Mouse (Mus musculus): ENCODE data around the gene Adamts10. TPM values are rescaled to one million over a fixed set of nuclear protein-coding genes. Genes with fewer than 3 reads are reported as not detected.

Gene Adamts10
- polyA plus RNA-seq, 1 experiment from 2014 or later: 20.6 TPM

DNA sequence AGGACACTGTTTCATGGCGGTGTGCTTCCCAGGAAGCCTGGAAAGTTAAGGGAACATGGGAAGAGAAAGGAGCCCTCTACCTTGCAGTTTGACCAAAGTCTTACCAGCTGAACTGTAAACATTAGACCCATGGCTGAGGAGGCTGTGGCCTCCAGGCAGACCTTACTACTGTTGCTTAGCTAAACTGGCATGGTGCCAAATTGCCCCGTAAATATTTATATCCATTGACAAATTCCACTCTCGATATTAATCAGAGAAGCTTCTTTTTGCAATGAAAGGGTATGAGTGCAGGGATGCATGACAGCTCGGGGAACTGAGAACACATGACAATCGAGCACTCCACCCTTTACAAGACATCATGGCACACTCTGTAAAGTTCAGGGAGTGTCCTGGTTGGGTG, 13.8 kb upstream of the Adamts10 start:
- Histone ChIP-seq H3K4me1 (ENCODE audit: control insufficient read depth, insufficient read depth, low read length) (no peaks in the 10 kb centered on the region), H3K27ac (ENCODE audit: low read depth, low read length) (no peak overlapping the region), H3K4me3 (ENCODE audit: low read depth, low read length) (no peak overlapping the region), H3K36me3 (ENCODE audit: control insufficient read depth, insufficient read depth, low read length) (no peaks in the 10 kb centered on the region), H3K4me2 (ENCODE audit: low read length) (no peak overlapping the region), H3K9me3 (replicated peaks; ENCODE audit: control insufficient read depth, low read length) (no peaks in the 10 kb centered on the region), H3K27me3 (replicated peaks; ENCODE audit: control insufficient read depth, insufficient read depth, low read length) (no peaks in the 10 kb centered on the region), H3K9ac (ENCODE audit: low read length) (no peak overlapping the region)
- ATAC-seq (no peak), DNase-seq (ENCODE audit: low spot score) (no peak)
- WGBS: 77% methylated on average over 5 of the region's 5 CpGs

DNA sequence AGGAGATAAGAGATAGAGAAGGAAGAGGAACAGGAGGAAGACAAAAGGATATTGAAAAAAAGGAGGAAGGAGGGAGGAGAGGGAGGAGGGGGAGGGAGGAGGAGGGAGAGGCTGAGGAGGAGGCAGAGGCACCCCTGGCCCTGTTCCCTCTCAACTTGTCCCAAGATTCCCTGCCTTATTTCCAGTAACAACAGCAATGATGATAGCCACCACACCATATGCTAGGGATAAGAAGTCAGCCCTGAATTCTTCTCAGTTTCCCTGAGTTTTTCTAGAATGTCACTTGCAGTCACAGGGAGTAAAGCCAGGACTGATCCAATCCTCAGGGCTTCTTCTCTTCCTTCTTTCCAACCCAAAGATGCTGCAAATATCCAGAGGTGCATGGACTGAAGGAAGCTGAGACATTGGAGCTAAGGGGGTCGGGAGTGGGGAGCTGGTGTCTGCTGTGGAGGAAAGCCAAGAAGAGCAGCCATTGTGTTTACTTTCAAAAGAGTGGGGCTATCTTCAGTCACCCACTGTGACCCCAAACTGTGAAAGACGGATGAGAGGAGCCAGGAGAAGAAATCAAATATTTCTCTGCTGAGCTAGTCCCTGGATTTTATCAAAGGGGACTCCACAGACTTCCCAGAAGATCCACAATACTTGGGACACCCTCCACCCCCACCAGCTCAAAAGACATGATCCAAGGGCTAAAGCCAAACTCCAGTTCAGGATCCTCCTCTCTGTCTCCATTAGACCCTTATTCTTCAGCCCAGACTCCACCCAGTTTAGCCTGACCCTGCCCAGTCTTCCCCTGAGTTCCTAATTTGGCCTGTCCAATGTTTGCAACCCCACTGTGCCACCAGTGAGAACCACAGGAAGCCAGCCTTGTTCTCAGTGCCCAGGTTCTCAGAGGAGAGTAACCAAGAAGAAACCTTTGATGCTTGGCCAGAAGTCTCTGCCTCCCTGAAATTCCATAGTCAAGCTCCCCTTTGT, 11.3 kb upstream of the Adamts10 start:
- Histone ChIP-seq H3K27me3 (replicated peaks; ENCODE audit: control insufficient read depth, insufficient read depth, low read length) (no peaks in the 10 kb centered on the region), H3K36me3 (ENCODE audit: control insufficient read depth, insufficient read depth, low read length) (no peaks in the 10 kb centered on the region), H3K9ac (ENCODE audit: low read length) (no peak overlapping the region), H3K4me3 (ENCODE audit: low read depth, low read length) (no peak overlapping the region), H3K4me2 (ENCODE audit: low read length) (no peak overlapping the region), H3K4me1 (ENCODE audit: control insufficient read depth, insufficient read depth, low read length) (no peaks in the 10 kb centered on the region), H3K27ac (ENCODE audit: low read depth, low read length) (no peak overlapping the region), H3K9me3 (replicated peaks; ENCODE audit: control insufficient read depth, low read length) (no peaks in the 10 kb centered on the region)
- DNase-seq (ENCODE audit: low spot score) (no peak), ATAC-seq (no peak)
- WGBS: 24% methylated on average over 2 of the region's 2 CpGs

DNA sequence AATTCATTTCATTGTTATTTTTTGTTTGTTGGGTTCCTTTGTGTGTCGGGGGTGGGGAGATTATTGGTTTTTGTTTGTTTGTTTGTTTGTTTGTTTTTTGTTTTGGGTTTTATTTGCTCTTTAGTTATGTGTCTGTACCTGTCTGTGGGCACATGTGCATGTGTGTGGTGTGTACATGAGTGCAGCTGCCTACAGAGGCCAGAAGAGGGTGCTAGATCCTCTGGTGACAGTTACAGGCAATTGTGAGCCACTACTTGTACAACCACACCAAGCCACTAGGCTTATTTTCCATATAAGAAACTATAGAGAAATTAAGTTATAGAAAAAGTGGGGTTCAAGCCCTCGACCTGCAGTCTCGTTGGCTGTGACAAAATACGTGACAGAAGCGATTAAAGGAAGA, 10.1 kb upstream of the Adamts10 start:
- WGBS: 93% methylated on average over 5 of the region's 5 CpGs

DNA sequence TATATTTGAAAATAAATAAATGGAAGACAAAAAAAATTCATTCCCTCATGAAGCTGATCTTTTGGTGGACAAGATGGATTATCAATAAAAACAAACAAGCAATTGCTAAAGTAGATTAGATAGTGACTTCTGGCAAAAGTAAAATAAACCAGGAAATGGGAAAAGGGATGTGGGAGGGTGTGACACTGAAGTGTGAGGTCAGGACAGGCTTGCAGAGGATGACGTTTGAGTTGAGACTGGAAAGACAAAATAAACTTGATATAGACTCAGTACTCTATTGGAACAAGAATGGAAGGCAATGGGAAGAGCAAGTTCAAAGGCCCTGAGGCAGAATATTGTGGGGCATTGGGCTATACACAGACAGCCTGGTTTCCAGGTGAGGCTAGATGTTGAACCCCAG, 3.6 kb upstream of the Adamts10 start:
- ATAC-seq (no peak), DNase-seq (ENCODE audit: low spot score) (no peak)
- Histone ChIP-seq H3K4me1 (ENCODE audit: control insufficient read depth, insufficient read depth, low read length) (peaks cover 10% of the 10 kb centered on the region), H3K36me3 (ENCODE audit: control insufficient read depth, insufficient read depth, low read length) (no peaks in the 10 kb centered on the region), H3K4me3 (ENCODE audit: low read depth, low read length) (no peak overlapping the region), H3K27me3 (replicated peaks; ENCODE audit: control insufficient read depth, insufficient read depth, low read length) (no peaks in the 10 kb centered on the region), H3K27ac (ENCODE audit: low read depth, low read length) (no peak overlapping the region), H3K4me2 (ENCODE audit: low read length) (no peak overlapping the region), H3K9ac (ENCODE audit: low read length) (no peak overlapping the region), H3K9me3 (replicated peaks; ENCODE audit: control insufficient read depth, low read length) (no peaks in the 10 kb centered on the region)
- WGBS: 70% methylated on average over 1 of the region's 1 CpGs

More for the DNA sequence above, 10.1 kb upstream of the Adamts10 start:
- no peaks in the 10 kb centered on the region for H3K36me3 ChIP-seq (ENCODE audit: control insufficient read depth, insufficient read depth, low read length)
- H3K9me3 ChIP-seq (replicated peaks; ENCODE audit: control insufficient read depth, low read length): no peaks in the 10 kb centered on the region
- no peak overlapping the region for H3K27ac ChIP-seq (ENCODE audit: low read depth, low read length)
- DNase-seq (ENCODE audit: low spot score) (no peak), ATAC-seq (no peak)
- no peak overlapping the region for H3K4me3 ChIP-seq (ENCODE audit: low read depth, low read length)
- H3K27me3 ChIP-seq (replicated peaks; ENCODE audit: control insufficient read depth, insufficient read depth, low read length): no peaks in the 10 kb centered on the region
- H3K9ac ChIP-seq (ENCODE audit: low read length): no peak overlapping the region
- H3K4me1 ChIP-seq (ENCODE audit: control insufficient read depth, insufficient read depth, low read length): no peaks in the 10 kb centered on the region
- H3K4me2 ChIP-seq (ENCODE audit: low read length): no peak overlapping the region

DNA sequence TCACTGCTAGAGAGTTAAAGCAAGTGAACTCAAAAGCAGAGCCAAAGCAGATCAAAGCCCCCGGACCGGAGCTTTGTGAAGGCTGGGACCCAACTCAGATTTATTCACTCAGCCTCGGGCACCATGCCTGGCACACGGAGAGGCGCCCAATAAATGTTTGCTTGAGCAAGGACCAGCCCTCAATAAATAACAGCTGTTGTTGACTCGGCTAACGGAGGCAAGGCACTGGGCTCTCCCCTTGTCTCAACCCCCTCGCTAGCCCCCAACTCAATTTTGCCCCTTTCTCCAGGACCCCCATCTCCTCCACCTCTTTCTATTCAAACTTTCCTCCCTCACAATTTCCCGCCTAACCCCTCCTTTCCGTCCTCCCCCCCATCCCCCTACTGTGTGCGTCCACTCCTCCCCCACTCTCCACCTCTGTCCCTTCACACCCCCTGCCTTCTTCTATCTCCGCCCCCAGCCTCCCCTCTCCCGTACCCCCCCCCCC, 530 bp upstream of the Adamts10 start:
- H3K4me1 ChIP-seq (ENCODE audit: control insufficient read depth, insufficient read depth, low read length): peaks cover 10% of the 10 kb centered on the region
- H3K9ac ChIP-seq (ENCODE audit: low read length): peak overlapping the region; percentile 74
- H3K9me3 ChIP-seq (replicated peaks; ENCODE audit: control insufficient read depth, low read length): no peaks in the 10 kb centered on the region
- peak; percentile 64 for DNase-seq (ENCODE audit: low spot score)
- peak overlapping the region; percentile 59 for H3K4me3 ChIP-seq (ENCODE audit: low read depth, low read length)
- H3K4me2 ChIP-seq (ENCODE audit: low read length): peak overlapping the region; percentile 73
- peak overlapping the region; percentile 49; the same call in 1 of the 2 replicates for H3K27ac ChIP-seq (ENCODE audit: low read depth, low read length)
- no peaks in the 10 kb centered on the region for H3K27me3 ChIP-seq (replicated peaks; ENCODE audit: control insufficient read depth, insufficient read depth, low read length)
- H3K36me3 ChIP-seq (ENCODE audit: control insufficient read depth, insufficient read depth, low read length): peaks cover 2% of the 10 kb centered on the region; the same call in 1 of the 2 replicates
- 3% methylated on average over 13 of the region's 13 CpGs for WGBS
- ATAC-seq: peak; percentile 58

DNA sequence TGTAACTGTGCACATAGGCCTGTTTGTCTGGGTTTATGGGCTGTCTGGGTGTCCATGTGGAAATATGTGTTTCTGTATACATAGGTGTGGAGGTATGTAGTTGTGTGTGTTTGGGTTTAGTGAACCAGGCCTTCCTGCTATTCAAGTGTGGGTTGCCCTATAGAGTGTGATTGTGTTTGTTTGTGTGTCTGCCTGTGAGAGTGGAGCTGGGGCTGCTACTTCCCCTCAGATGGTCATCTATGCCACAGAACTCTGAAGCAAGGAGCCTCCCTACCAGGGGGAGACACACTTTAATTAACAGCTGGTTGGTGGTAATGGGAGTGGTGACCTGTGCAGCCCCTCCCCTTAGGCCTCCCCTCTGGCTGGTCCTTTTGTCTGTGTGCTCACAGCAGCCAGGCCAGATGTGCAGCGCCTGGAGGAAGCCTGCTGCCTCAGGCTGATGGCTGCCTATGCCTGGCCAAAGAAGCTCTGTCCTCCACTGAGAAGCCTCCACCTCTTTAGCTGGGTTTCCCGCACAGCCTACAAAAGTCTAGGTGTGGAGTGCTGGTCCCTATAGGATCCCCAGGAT, 886 bp downstream of the Adamts10 start:
- peak overlapping the region; percentile 74 for H3K9ac ChIP-seq (ENCODE audit: low read length)
- H3K4me3 ChIP-seq (ENCODE audit: low read depth, low read length): peak overlapping the region; percentile 59
- H3K27ac ChIP-seq (ENCODE audit: low read depth, low read length): 0 out of 2 replicates have a peak overlapping the region, but pooled peaks have one; percentile 14
- DNase-seq (ENCODE audit: low spot score): peak; percentile 2
- H3K4me1 ChIP-seq (ENCODE audit: control insufficient read depth, insufficient read depth, low read length): peaks cover 10% of the 10 kb centered on the region
- H3K4me2 ChIP-seq (ENCODE audit: low read length): peak overlapping the region; percentile 73
- 6% methylated on average over 2 of the region's 2 CpGs for WGBS
- H3K9me3 ChIP-seq (replicated peaks; ENCODE audit: control insufficient read depth, low read length): no peaks in the 10 kb centered on the region
- ATAC-seq: peak; percentile 40; the same call in 1 of the 2 replicates
- no peaks in the 10 kb centered on the region for H3K27me3 ChIP-seq (replicated peaks; ENCODE audit: control insufficient read depth, insufficient read depth, low read length)
- peaks cover 16% of the 10 kb centered on the region for H3K36me3 ChIP-seq (ENCODE audit: control insufficient read depth, insufficient read depth, low read length)

DNA sequence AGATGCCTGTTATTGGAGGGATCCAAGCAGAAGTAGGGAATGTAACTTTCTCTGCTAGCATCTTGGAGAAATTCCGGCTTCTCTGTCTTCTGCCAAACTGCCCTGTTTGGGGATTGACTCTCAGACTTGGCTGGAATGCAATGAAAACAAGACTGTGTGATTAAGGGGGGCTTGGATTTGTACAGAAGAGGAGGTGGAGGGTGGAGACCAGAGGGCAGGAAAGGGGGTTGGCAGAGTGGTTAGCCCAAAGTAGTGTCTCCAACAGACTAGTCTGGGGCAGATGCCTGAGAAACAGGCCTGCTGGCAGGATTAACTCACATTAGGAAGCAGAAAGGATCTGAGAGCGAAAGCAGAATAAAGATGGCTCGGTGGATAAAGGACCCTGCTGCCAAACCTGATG, 2.5 kb downstream of the Adamts10 start:
- no peak overlapping the region for H3K4me2 ChIP-seq (ENCODE audit: low read length)
- H3K27ac ChIP-seq (ENCODE audit: low read depth, low read length): no peak overlapping the region
- no peaks in the 10 kb centered on the region for H3K9me3 ChIP-seq (replicated peaks; ENCODE audit: control insufficient read depth, low read length)
- WGBS: 54% methylated on average over 3 of the region's 3 CpGs
- no peak overlapping the region for H3K9ac ChIP-seq (ENCODE audit: low read length)
- ATAC-seq (no peak), DNase-seq (ENCODE audit: low spot score) (peak; percentile 5)
- peaks cover 31% of the 10 kb centered on the region for H3K36me3 ChIP-seq (ENCODE audit: control insufficient read depth, insufficient read depth, low read length)
- H3K27me3 ChIP-seq (replicated peaks; ENCODE audit: control insufficient read depth, insufficient read depth, low read length): no peaks in the 10 kb centered on the region
- no peak overlapping the region for H3K4me3 ChIP-seq (ENCODE audit: low read depth, low read length)
- peaks cover 10% of the 10 kb centered on the region for H3K4me1 ChIP-seq (ENCODE audit: control insufficient read depth, insufficient read depth, low read length)

DNA sequence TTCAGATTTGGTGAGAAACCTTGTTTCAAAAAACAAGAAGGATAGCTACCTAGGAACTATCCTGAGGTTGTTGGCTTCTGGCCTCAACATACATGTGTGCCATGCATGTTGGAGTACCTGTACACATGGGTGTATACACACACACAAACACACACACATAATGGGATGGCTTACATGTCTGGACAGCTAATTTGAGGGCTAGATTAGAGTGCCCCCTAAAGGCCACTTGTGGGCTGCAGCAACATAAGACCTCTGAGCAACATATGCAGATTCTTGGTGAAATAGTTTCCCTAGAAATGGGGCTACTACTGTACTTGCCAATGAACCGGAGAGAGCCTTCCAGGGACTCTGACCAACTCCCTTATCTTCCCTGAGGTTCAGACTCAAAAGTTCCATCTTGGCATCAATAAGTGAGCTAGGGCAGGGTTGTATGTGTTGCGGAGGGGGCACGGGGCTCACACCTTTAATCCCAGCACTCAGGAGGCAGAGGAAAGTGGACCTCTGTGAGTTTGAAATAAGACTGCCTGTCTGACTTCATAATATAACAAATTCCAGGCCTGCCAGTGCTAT, 15.2 kb downstream of the Adamts10 start:
- 95% methylated on average over 3 of the region's 3 CpGs for WGBS
- Histone ChIP-seq H3K27me3 (replicated peaks; ENCODE audit: control insufficient read depth, insufficient read depth, low read length) (no peaks in the 10 kb centered on the region), H3K4me2 (ENCODE audit: low read length) (no peak overlapping the region), H3K4me1 (ENCODE audit: control insufficient read depth, insufficient read depth, low read length) (no peaks in the 10 kb centered on the region), H3K9ac (ENCODE audit: low read length) (no peak overlapping the region), H3K4me3 (ENCODE audit: low read depth, low read length) (no peak overlapping the region), H3K27ac (ENCODE audit: low read depth, low read length) (no peak overlapping the region), H3K36me3 (ENCODE audit: control insufficient read depth, insufficient read depth, low read length) (peaks cover 51% of the 10 kb centered on the region), H3K9me3 (replicated peaks; ENCODE audit: control insufficient read depth, low read length) (no peaks in the 10 kb centered on the region)
- DNase-seq (ENCODE audit: low spot score) (peak; percentile 70), ATAC-seq (peak; percentile 34; the same call in 1 of the 2 replicates)
